Mouse (Mus musculus): Measurements from ENCODE around the gene 2310022A10Rik. TPM values are rescaled to one million over a fixed set of nuclear protein-coding genes. Genes with fewer than 3 reads are reported as not detected.

The 2310022A10Rik gene
- total and polyA plus RNA-seq, 3 experiments: 7.2 to 30.7 (median 7.8) TPM

- TF ChIP-seq EP300 (IDR thresholded peaks at IDR 0.05; ENCODE audit: low read length): no peak
- no peak for TF ChIP-seq ZNF384 (IDR thresholded peaks at IDR 0.05; ENCODE audit: low read depth, low read length)
- no peak for TF ChIP-seq MEF2A (IDR thresholded peaks at IDR 0.05; ENCODE audit: borderline replicate concordance, low read depth, low read length)
- TF ChIP-seq KAT2A (IDR thresholded peaks at IDR 0.05; ENCODE audit: insufficient replicate concordance, low read length): no peak
- no peak for TF ChIP-seq CHD2 (IDR thresholded peaks at IDR 0.05; ENCODE audit: low read length)
- TF ChIP-seq RCOR1 (conservative IDR thresholded peaks at IDR 0.05; ENCODE audit: low read depth, low read length): no peak
- no peak for TF ChIP-seq JUN (IDR thresholded peaks at IDR 0.05; ENCODE audit: insufficient read depth, low read depth, low read length)
- TF ChIP-seq POLR2AphosphoS2 (IDR thresholded peaks at IDR 0.05; ENCODE audit: low read depth, low read length): no peak
- TF ChIP-seq CHD1 (IDR thresholded peaks at IDR 0.05; ENCODE audit: low read depth, low read length): no peak
- no peak for TF ChIP-seq RAD21 (IDR thresholded peaks at IDR 0.05; ENCODE audit: low read depth, low read length)
- no peak for TF ChIP-seq ZMIZ1 (IDR thresholded peaks at IDR 0.05; ENCODE audit: low read depth, low read length)
- no peak for TF ChIP-seq ZKSCAN1 (IDR thresholded peaks at IDR 0.05; ENCODE audit: borderline replicate concordance, low read depth, low read length)
- peaks cover 12% of the 10 kb centered on the region for H3K9me3 ChIP-seq (replicated peaks; ENCODE audit: low read length)
- peaks cover 0 to 10% of the 10 kb centered on the region in 2 experiments; a peak in 2 of 4 replicates for H3K4me1 ChIP-seq (ENCODE audit: control insufficient read depth in 1 of 2, insufficient read depth in 2 of 2)
- H3K4me3 ChIP-seq (replicated peaks in 1 of 3; ENCODE audit: low read depth in 2 of 3, low read length in 2 of 3, poor library complexity in 1 of 3): no peak within 1 kb of the TSS
- H3K27ac ChIP-seq (ENCODE audit: insufficient read depth, low read depth): no peak within 1 kb of the TSS
- H3K27me3 ChIP-seq (replicated peaks): peaks cover 3% of the 10 kb centered on the region
- H3K4me2 ChIP-seq (ENCODE audit: insufficient read depth, low read depth, poor library complexity, severe bottlenecking): no peak within 1 kb of the TSS
- dilution Hi-C loops (cut with MboI; ENCODE audit: extremely low pct_ligation_motif_present, extremely low pct_unique_long_range_greater_than_20kb, low sequenced_read_pairs) (no loop called here), in situ Hi-C loops (cut with MboI; ENCODE audit: low pct_ligation_motif_present, low pct_unique_long_range_greater_than_20kb, low sequenced_read_pairs) (loop anchor here (10.0 kb wide), 1 partner anchor 188 kb away; the partner anchor contains the start of gene Ltbp4)
- DNase-seq (ENCODE audit: extremely low read depth): no peak
- no peaks in the 10 kb centered on the region for H3K79me2 ChIP-seq (replicated peaks; ENCODE audit: control insufficient read depth, extremely low read depth, insufficient read depth, poor library complexity, severe bottlenecking)
- no peak within 1 kb of the TSS for H3K9ac ChIP-seq (ENCODE audit: insufficient read depth, low read depth)
- no peaks in the 10 kb centered on the region for H3K36me3 ChIP-seq (replicated peaks in 1 of 2; ENCODE audit: control insufficient read depth in 1 of 2, insufficient read depth in 1 of 2, low read length in 1 of 2)
Observed at GRCm38 (mm10) chr7:27522967-27523366, 30.1 kb upstream of the 2310022A10Rik start, which contains the start of gene Hipk4. Gene Hipk4, plus strand, starts transcription at chr7:27523267.

GRCm38 (mm10) chr7:27523805-27524204, 29.2 kb upstream of the 2310022A10Rik start:
- Histone ChIP-seq H3K27ac (ENCODE audit: insufficient read depth, low read depth) (no peak overlapping the region), H3K9ac (ENCODE audit: insufficient read depth, low read depth) (no peak overlapping the region), H3K4me1 (ENCODE audit: control insufficient read depth in 1 of 2, insufficient read depth in 2 of 2) (peaks cover 0 to 10% of the 10 kb centered on the region in 2 experiments; a peak in 2 of 4 replicates), H3K4me2 (ENCODE audit: insufficient read depth, low read depth, poor library complexity, severe bottlenecking) (no peak overlapping the region), H3K9me3 (replicated peaks; ENCODE audit: low read length) (peaks cover 12% of the 10 kb centered on the region), H3K79me2 (replicated peaks; ENCODE audit: control insufficient read depth, extremely low read depth, insufficient read depth, poor library complexity, severe bottlenecking) (no peaks in the 10 kb centered on the region), H3K27me3 (replicated peaks) (no peaks in the 10 kb centered on the region), H3K36me3 (replicated peaks in 1 of 2; ENCODE audit: control insufficient read depth in 1 of 2, insufficient read depth in 1 of 2, low read length in 1 of 2) (no peaks in the 10 kb centered on the region), H3K4me3 (replicated peaks in 1 of 3; ENCODE audit: low read depth in 2 of 3, low read length in 2 of 3, poor library complexity in 1 of 3) (no peak overlapping the region)
- dilution Hi-C loops (cut with MboI; ENCODE audit: extremely low pct_ligation_motif_present, extremely low pct_unique_long_range_greater_than_20kb, low sequenced_read_pairs) (no loop called here), in situ Hi-C loops (cut with MboI; ENCODE audit: low pct_ligation_motif_present, low pct_unique_long_range_greater_than_20kb, low sequenced_read_pairs) (loop anchor here (10.0 kb wide), 1 partner anchor 189 kb away; the partner anchor contains the start of gene Ltbp4)
- TF ChIP-seq IRF4 (IDR thresholded peaks at IDR 0.05; ENCODE audit: low read depth, low read length): no peak
- no peak for TF ChIP-seq MYC (IDR thresholded peaks at IDR 0.05; ENCODE audit: low read depth, low read length)
- DNase-seq (ENCODE audit: extremely low read depth): no peak

Measured in CH12.LX (cell line).